Mouse (Mus musculus) forebrain, embryonic 11.5 days (tissue): ENCODE results near the gene Tsacc. TPM values are rescaled to one million over a fixed set of nuclear protein-coding genes. Genes with fewer than 3 reads are reported as not detected.

Experiments
- ATAC-seq: fragments of 200-750 bp; cut with Nextera tagmentation; replicated peaks from 2 replicates; pipeline ENCODE4 v1.8.0; 2017; ENCODE audit warnings: moderate TSS enrichment; ENCODE audit not compliant: low FRiP score
- DNase-seq: peaks from one replicate; pipeline ENCODE4 v3.0.0-alpha.2; 2017; ENCODE audit warnings: low spot score
- H3K27ac ChIP-seq: fragments of 300-500 bp; sonication (generic); 2 replicates; pipeline ENCODE4 v1.5.1; 2014; ENCODE audit warnings: low read depth, low read length
- H3K27me3 ChIP-seq: fragments of 300-500 bp; sonication (generic); 2 replicates; pipeline ENCODE4 v1.6.1; 2014; ENCODE audit warnings: mild to moderate bottlenecking, low read length, mixed read lengths; ENCODE audit not compliant: control insufficient read depth, insufficient read depth
- H3K36me3 ChIP-seq: fragments of 300-500 bp; sonication (generic); 2 replicates; pipeline ENCODE4 v1.6.1; 2014; ENCODE audit warnings: mild to moderate bottlenecking, low read length, moderate library complexity, mixed read lengths; ENCODE audit not compliant: control insufficient read depth, insufficient read depth
- H3K4me1 ChIP-seq: fragments of 300-500 bp; sonication (generic); replicated peaks from 2 replicates; pipeline ENCODE4 v1.6.1; 2014; ENCODE audit warnings: low read length, mixed read lengths; ENCODE audit not compliant: control insufficient read depth, insufficient read depth
- H3K4me2 ChIP-seq: fragments of 300-500 bp; sonication (generic); 2 replicates; pipeline ENCODE4 v1.6.1; 2014; ENCODE audit warnings: low read depth, mild to moderate bottlenecking, low read length, moderate library complexity, mixed read lengths; ENCODE audit not compliant: severe bottlenecking
- H3K4me3 ChIP-seq: fragments of 300-500 bp; sonication (generic); 2 replicates; pipeline ENCODE4 v1.5.1; 2014; ENCODE audit warnings: low read depth, low read length
- H3K9ac ChIP-seq: fragments of 300-500 bp; sonication (generic); 2 replicates; pipeline ENCODE4 v1.6.1; 2014; ENCODE audit warnings: low read length
- H3K9me3 ChIP-seq: fragments of 300-500 bp; sonication (generic); 2 replicates; pipeline ENCODE4 v1.6.1; 2016; ENCODE audit warnings: low read length, mixed read lengths; ENCODE audit not compliant: control insufficient read depth
- WGBS: fragments of 180-500 bp; shearing (Covaris S2); extraction: QIAGEN DNeasy Blood & Tissue Kit; methylation state at CpG from one replicate; pipeline ENCODE4 v1.1.7; 2014; 5-methylcytosine and 5-hydroxymethylcytosine counted together
- polyA plus RNA-seq: library from polyadenylated mRNA; unstranded; fragments of >200 nt; fragmentation: Nextera tagmentation; extraction: Ambion mirVana; gene quantifications from 2 replicates; pipeline ENCODE4 v1.2.1, GENCODE M21; 2014

The Tsacc gene
- polyA plus RNA-seq, 1 experiment from 2014 or later: 12.2 TPM

GRCm38 (mm10) chr3:88252739-88253138, 44.1 kb downstream of the Tsacc start:
- Histone ChIP-seq H3K9me3 (no peaks in the 10 kb centered on the region), H3K4me1 (peaks cover 4% of the 10 kb centered on the region), H3K9ac (no peak overlapping the region), H3K27me3 (peaks cover 17% of the 10 kb centered on the region), H3K27ac (no peak overlapping the region), H3K36me3 (no peaks in the 10 kb centered on the region), H3K4me2 (no peak overlapping the region), H3K4me3 (no peak overlapping the region)
- 81% methylated on average over 6 of the region's 6 CpGs for WGBS
- ATAC-seq: no peak
- DNase-seq: no peak

GRCm38 (mm10) chr3:88248406-88248805, 48.4 kb downstream of the Tsacc start:
- Histone ChIP-seq H3K27ac (no peak overlapping the region), H3K4me3 (no peak overlapping the region), H3K4me1 (peaks cover 2% of the 10 kb centered on the region; the same call in 1 of the 2 replicates), H3K9me3 (no peaks in the 10 kb centered on the region), H3K36me3 (no peaks in the 10 kb centered on the region), H3K9ac (no peak overlapping the region), H3K4me2 (no peak overlapping the region), H3K27me3 (peaks cover 4% of the 10 kb centered on the region; the same call in 1 of the 2 replicates)
- WGBS: 75% methylated on average over 11 of the region's 11 CpGs
- DNase-seq: no peak
- ATAC-seq: no peak

GRCm38 (mm10) chr3:88247666-88248065, 49.1 kb downstream of the Tsacc start:
- Histone ChIP-seq H3K27me3 (peaks cover 2% of the 10 kb centered on the region; the same call in 1 of the 2 replicates), H3K36me3 (no peaks in the 10 kb centered on the region), H3K9me3 (no peaks in the 10 kb centered on the region), H3K4me2 (no peak overlapping the region), H3K9ac (no peak overlapping the region), H3K4me3 (no peak overlapping the region), H3K27ac (no peak overlapping the region), H3K4me1 (peaks cover 9% of the 10 kb centered on the region)
- ATAC-seq (no peak), DNase-seq (no peak)
- WGBS: 83% methylated on average over 9 of the region's 9 CpGs

- no peak overlapping the region for H3K27ac ChIP-seq
- peaks cover 14% of the 10 kb centered on the region; the same call in 1 of the 2 replicates for H3K27me3 ChIP-seq
- H3K4me1 ChIP-seq: peaks cover 26% of the 10 kb centered on the region
- H3K9me3 ChIP-seq: no peaks in the 10 kb centered on the region
- 20% methylated on average over 13 of the region's 13 CpGs for WGBS
- ATAC-seq (no peak), DNase-seq (peak; percentile 90)
- no peak overlapping the region for H3K4me2 ChIP-seq
- no peak overlapping the region for H3K9ac ChIP-seq
- no peak overlapping the region for H3K4me3 ChIP-seq
- H3K36me3 ChIP-seq: no peaks in the 10 kb centered on the region
Measured at GRCm38 (mm10) chr3:88245811-88246210, 51.0 kb downstream of the Tsacc start.

- Histone ChIP-seq H3K4me2 (no peak overlapping the region), H3K9ac (no peak overlapping the region), H3K27ac (no peak overlapping the region), H3K4me3 (no peak overlapping the region), H3K9me3 (no peaks in the 10 kb centered on the region), H3K27me3 (peaks cover 25% of the 10 kb centered on the region), H3K36me3 (no peaks in the 10 kb centered on the region), H3K4me1 (peaks cover 37% of the 10 kb centered on the region)
- DNase-seq (peak; percentile 87), ATAC-seq (0 out of 2 replicates have a peak, but pooled peaks have one; percentile 6)
- 0% methylated on average over 2 of the region's 2 CpGs for WGBS
Measured at GRCm38 (mm10) chr3:88244071-88244470, 52.7 kb downstream of the Tsacc start.

- H3K4me2 ChIP-seq: peak overlapping the region; percentile 21; the same call in 1 of the 2 replicates
- peak; percentile 90 for DNase-seq
- no peaks in the 10 kb centered on the region for H3K9me3 ChIP-seq
- no peaks in the 10 kb centered on the region for H3K36me3 ChIP-seq
- H3K27me3 ChIP-seq: peaks cover 30% of the 10 kb centered on the region
- H3K9ac ChIP-seq: peak overlapping the region; percentile 40; the same call in 1 of the 2 replicates
- WGBS: under 1% methylated on average over 13 of the region's 13 CpGs
- peak overlapping the region; percentile 88 for H3K27ac ChIP-seq
- H3K4me3 ChIP-seq: no peak overlapping the region
- H3K4me1 ChIP-seq: peaks cover 51% of the 10 kb centered on the region
- peak; percentile 66 for ATAC-seq
Measured at GRCm38 (mm10) chr3:88242531-88242930, 54.3 kb downstream of the Tsacc start.

- Histone ChIP-seq H3K9me3 (no peaks in the 10 kb centered on the region), H3K4me1 (peaks cover 64% of the 10 kb centered on the region), H3K9ac (peak overlapping the region; percentile 59), H3K36me3 (no peaks in the 10 kb centered on the region), H3K4me3 (peak overlapping the region; percentile 15; the same call in 1 of the 2 replicates), H3K4me2 (peak overlapping the region; percentile 53), H3K27me3 (peaks cover 30% of the 10 kb centered on the region), H3K27ac (peak overlapping the region; percentile 88)
- DNase-seq: peak; percentile 82
- peak; percentile 34 for ATAC-seq
- WGBS: 2% methylated on average over 46 of the region's 48 CpGs
Measured at GRCm38 (mm10) chr3:88241045-88241786, 55.6 kb downstream of the Tsacc start.

GRCm38 (mm10) chr3:88239446-88239845, 57.4 kb downstream of the Tsacc start:
- peak overlapping the region; percentile 91 for H3K27ac ChIP-seq
- WGBS: 50% methylated on average over 4 of the region's 4 CpGs
- H3K4me1 ChIP-seq: peaks cover 75% of the 10 kb centered on the region
- no peak overlapping the region for H3K4me3 ChIP-seq
- peaks cover 30% of the 10 kb centered on the region for H3K27me3 ChIP-seq
- H3K4me2 ChIP-seq: no peak overlapping the region
- H3K9me3 ChIP-seq: no peaks in the 10 kb centered on the region
- H3K36me3 ChIP-seq: no peaks in the 10 kb centered on the region
- DNase-seq (no peak), ATAC-seq (no peak)
- H3K9ac ChIP-seq: peak overlapping the region; percentile 43; the same call in 1 of the 2 replicates
